Mouse (Mus musculus) CH12.LX (cell line): ENCODE results near the gene Slc45a3.

Experiments
- CHD2 ChIP-seq: IDR thresholded peaks from 2 replicates; pipeline ENCODE4 v1.6.1; 2011; ENCODE audit warnings: low read length, improper control_type of control experiment
- POLR2A ChIP-seq: IDR thresholded peaks from 2 replicates; pipeline ENCODE4 v1.6.1; 2011; ENCODE audit warnings: low read depth, mild to moderate bottlenecking, improper control_type of control experiment, low read length

DNA sequence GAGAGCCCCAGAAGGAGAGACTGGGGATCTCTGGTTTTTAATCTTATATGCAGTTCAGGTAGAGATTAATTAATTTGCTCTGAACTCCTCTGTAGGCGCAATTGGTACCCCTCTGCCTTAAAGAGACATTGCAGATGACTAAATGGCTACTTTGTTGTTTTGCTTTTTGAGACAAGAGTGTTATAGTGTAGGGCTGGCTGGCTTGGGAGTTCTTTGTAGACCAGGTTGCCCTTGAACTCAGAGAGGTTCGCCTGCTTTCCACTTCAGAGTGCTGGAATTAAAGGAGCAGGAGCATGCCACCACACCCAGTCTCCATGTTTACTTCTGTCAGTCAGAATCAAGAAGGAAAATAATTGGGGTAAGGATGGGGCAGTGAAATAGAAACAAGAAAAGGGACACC lies 40.3 kb downstream of the Slc45a3 start:
- TF ChIP-seq CHD2 (no peak), POLR2A (no peak)
